Mouse (Mus musculus): Measurements from ENCODE around the gene Lrrc42. TPM values are rescaled to one million over a fixed set of nuclear protein-coding genes. Genes with fewer than 3 reads are reported as not detected.

Lrrc42 gene
- polyA plus RNA-seq, 1 experiment from 2014 or later: 54.6 TPM

Other genes starting within 250 kb of the Lrrc42 start
- gene Mrpl37, start 186.7 kb downstream of the Lrrc42 start, polyA plus RNA-seq (2015; fragmentation: Nextera tagmentation; extraction: Ambion mirVana): 84.9 and 85.5 TPM in 2 replicates
- gene Cyb5rl, start 186.5 kb downstream of the Lrrc42 start, polyA plus RNA-seq (2015; fragmentation: Nextera tagmentation; extraction: Ambion mirVana): 4.4 and 4.7 TPM in 2 replicates
- not detected in 2 replicates for gene Cdcp2, start 156.6 kb downstream of the Lrrc42 start, polyA plus RNA-seq (2015; fragmentation: Nextera tagmentation; extraction: Ambion mirVana)
- gene Tmem59, start 75.1 kb downstream of the Lrrc42 start, polyA plus RNA-seq (2015; fragmentation: Nextera tagmentation; extraction: Ambion mirVana): 391 and 405 TPM in 2 replicates
- 17.7 and 36.3 TPM in 2 replicates for gene Tceanc2, start 74.4 kb downstream of the Lrrc42 start, polyA plus RNA-seq (2015; fragmentation: Nextera tagmentation; extraction: Ambion mirVana)
- gene Ldlrad1, start 44.4 kb downstream of the Lrrc42 start, polyA plus RNA-seq (2015; fragmentation: Nextera tagmentation; extraction: Ambion mirVana): not detected in 2 replicates
- 40.6 and 41.8 TPM in 2 replicates for gene Hspb11, start 61 bp upstream of the Lrrc42 start, polyA plus RNA-seq (2015; fragmentation: Nextera tagmentation; extraction: Ambion mirVana)
- 1.3 TPM in 1 of 2 replicates, not detected in the other for gene Dio1, start 53.6 kb upstream of the Lrrc42 start, polyA plus RNA-seq (2015; fragmentation: Nextera tagmentation; extraction: Ambion mirVana)
- gene Yipf1, start 60.8 kb upstream of the Lrrc42 start, polyA plus RNA-seq (2015; fragmentation: Nextera tagmentation; extraction: Ambion mirVana): 68.4 and 73.1 TPM in 2 replicates
- gene Ndc1, start 114.3 kb upstream of the Lrrc42 start, polyA plus RNA-seq (2015; fragmentation: Nextera tagmentation; extraction: Ambion mirVana): 17.1 and 20.5 TPM in 2 replicates
- gene Glis1, start 181.1 kb upstream of the Lrrc42 start, polyA plus RNA-seq (2015; fragmentation: Nextera tagmentation; extraction: Ambion mirVana): 3.8 and 5.5 TPM in 2 replicates